ENCODE assay signal across 23 mouse cellular contexts in genomic region chr13:64016048-64016447, GRCm38 (mm10).
DNase-seq lines count a peak whose midpoint lies in the region; ATAC-seq lines count a peak whose summit lies in the region.
"Had no signal": no experiment of that assay in that cellular context is flagged by ENCODE, and none has a peak within 500 bp of the region (broad histone marks: within the 10 kb centered on the region; RNA-seq: fewer than 3 reads in every experiment).

No protein-coding gene starts in this region.

- WGBS in heart, embryonic 10.5 days = 68% methylated on average over 4 of the region's 4 CpGs
- 62% methylated on average over 4 of the region's 4 CpGs for WGBS in heart, embryonic 12.5 days
- 73% methylated on average over 4 of the region's 4 CpGs for WGBS in forebrain, embryonic 13.5 days

- no peak overlapping the region for H3K9ac ChIP-seq in heart, embryonic 12.5 days
- no peak overlapping the region for H3K9ac ChIP-seq in forebrain, embryonic 13.5 days
- H3K9ac ChIP-seq: embryonic facial prominence, embryonic 12.5 days; heart, embryonic 13.5 days; hindbrain, embryonic 14.5 days; intestine, embryonic 15.5 days; kidney, embryonic 15.5 days had no signal

- H3K4me3 ChIP-seq in heart, embryonic 10.5 days = no peak overlapping the region
- no peak overlapping the region for H3K4me3 ChIP-seq in heart, embryonic 12.5 days
- H3K4me3 ChIP-seq in forebrain, embryonic 13.5 days = no peak overlapping the region
- H3K4me3 ChIP-seq: embryonic facial prominence, embryonic 12.5 days; heart, embryonic 13.5 days; hindbrain, embryonic 10.5 days; intestine, embryonic 15.5 days; kidney, embryonic 15.5 days had no signal

- no peak for ATAC-seq in heart, embryonic 12.5 days (ENCODE audit: insufficient number of reproducible peaks, low FRiP score)
- ATAC-seq in forebrain, embryonic 13.5 days = no peak
- ATAC-seq: CD4-positive, CD25-positive, alpha-beta regulatory T cell, adult 4 months; forebrain, embryonic 14.5 days; intestine, embryonic 15.5 days had no signal

- no peaks in the 10 kb centered on the region for H3K27me3 ChIP-seq in heart, embryonic 10.5 days (ENCODE audit: insufficient read depth, poor library complexity, severe bottlenecking)
- H3K27me3 ChIP-seq in heart, embryonic 12.5 days (replicated peaks) = no peaks in the 10 kb centered on the region
- no peaks in the 10 kb centered on the region for H3K27me3 ChIP-seq in forebrain, embryonic 13.5 days
- H3K27me3 ChIP-seq: embryonic facial prominence, embryonic 12.5 days; heart, embryonic 13.5 days; intestine, embryonic 15.5 days; kidney, embryonic 15.5 days had no signal

- intact Hi-C loops in heart, postnatal 10 days (cut with DNase I) = no loop called here

- peaks cover 9% of the 10 kb centered on the region; the same call in 1 of the 2 replicates for H3K4me1 ChIP-seq in heart, embryonic 10.5 days
- peaks cover 9% of the 10 kb centered on the region for H3K4me1 ChIP-seq in heart, embryonic 12.5 days (replicated peaks)
- H3K4me1 ChIP-seq in forebrain, embryonic 13.5 days = peaks cover 16% of the 10 kb centered on the region

- H3K36me3 ChIP-seq in heart, embryonic 10.5 days = no peaks in the 10 kb centered on the region
- H3K36me3 ChIP-seq in heart, embryonic 12.5 days = no peaks in the 10 kb centered on the region
- H3K36me3 ChIP-seq in forebrain, embryonic 13.5 days (ENCODE audit: poor library complexity, severe bottlenecking) = no peaks in the 10 kb centered on the region
- H3K36me3 ChIP-seq: embryonic facial prominence, embryonic 12.5 days; G1E; heart, embryonic 13.5 days; hindbrain, embryonic 10.5 days; intestine, embryonic 15.5 days; kidney, embryonic 15.5 days had no signal

- H3K9me3 ChIP-seq in heart, embryonic 10.5 days = no peaks in the 10 kb centered on the region
- no peaks in the 10 kb centered on the region for H3K9me3 ChIP-seq in heart, embryonic 12.5 days (replicated peaks)
- no peaks in the 10 kb centered on the region for H3K9me3 ChIP-seq in forebrain, embryonic 13.5 days (replicated peaks)
- H3K9me3 ChIP-seq: embryonic facial prominence, embryonic 12.5 days; G1E; heart, embryonic 13.5 days; hindbrain, embryonic 10.5 days; intestine, embryonic 15.5 days; kidney, embryonic 15.5 days had no signal

- no peak overlapping the region for H3K27ac ChIP-seq in heart, embryonic 10.5 days
- no peak overlapping the region for H3K27ac ChIP-seq in heart, embryonic 12.5 days (ENCODE audit: poor library complexity, severe bottlenecking)
- no peak overlapping the region for H3K27ac ChIP-seq in forebrain, embryonic 13.5 days
- H3K27ac ChIP-seq: embryonic facial prominence, embryonic 12.5 days; heart, embryonic 13.5 days; hindbrain, embryonic 10.5 days; hindbrain, embryonic 14.5 days; intestine, embryonic 15.5 days; kidney, embryonic 15.5 days had no signal

- peak; percentile 7 for DNase-seq in adrenal gland, adult 2 months
- no peak for DNase-seq in adrenal gland, adult (ENCODE audit: inconsistent age in 2 of 2, low spot score in 1 of 2)
- peak; percentile 92 for DNase-seq in heart, adult 11 months
- no peak for DNase-seq in heart, embryonic 10.5 days (ENCODE audit: low spot score)
- DNase-seq in heart, postnatal 10 days = peak; percentile 42 to 47
- DNase-seq: adrenal gland, postnatal 14 days; B cell, adult 2 months; cerebellum, adult 8-10 months; cerebellum, postnatal 14 days; embryo, embryonic 11 days; gastrocnemius, postnatal 10 days; kidney, adult 2 months had no signal

- no peak overlapping the region for H3K4me2 ChIP-seq in heart, embryonic 12.5 days
- no peak overlapping the region for H3K4me2 ChIP-seq in forebrain, embryonic 13.5 days
- H3K4me2 ChIP-seq: embryonic facial prominence, embryonic 12.5 days; heart, embryonic 13.5 days; hindbrain, embryonic 14.5 days; intestine, embryonic 15.5 days; kidney, embryonic 15.5 days had no signal

Comparison
In these comparisons a context has a peak if more than half of its experiments do, and no peak if none do; other contexts are left out.
1. DNase-seq: peak in adrenal gland, adult 2 months (single experiment), heart, adult 11 months (single experiment) and heart, postnatal 10 days (2 of 2); none in adrenal gland, adult (0 of 2) and heart, embryonic 10.5 days (single experiment).